Mouse (Mus musculus) kidney, adult 2 months (tissue): ENCODE results near the gene Eif1. TPM values are rescaled to one million over a fixed set of nuclear protein-coding genes. Genes with fewer than 3 reads are reported as not detected.

Experiments
- DNase-seq: peaks from one replicate; pipeline ENCODE4 v3.0.0; 2021
- H3K27ac ChIP-seq: fragments of 200-500 bp; 2 replicates; pipeline ENCODE4 v1.5.1; 2012; ENCODE audit warnings: low read depth, low read length, control low read depth, inconsistent platforms; ENCODE audit not compliant: insufficient read depth
- H3K27me3 ChIP-seq: fragments of 200-500 bp; replicated peaks from 2 replicates; pipeline ENCODE4 v1.6.1; 2012; ENCODE audit warnings: mild to moderate bottlenecking, moderate library complexity, low read length, inconsistent platforms; ENCODE audit not compliant: control insufficient read depth, insufficient read depth
- H3K36me3 ChIP-seq: fragments of 200-500 bp; 2 replicates; pipeline ENCODE4 v1.6.1; 2012; ENCODE audit warnings: mild to moderate bottlenecking, moderate library complexity, low read length, inconsistent platforms; ENCODE audit not compliant: control insufficient read depth, insufficient read depth
- H3K4me1 ChIP-seq: fragments of 200-500 bp; 2 replicates; pipeline ENCODE4 v1.6.1; 2011; ENCODE audit warnings: low read length; ENCODE audit not compliant: control insufficient read depth, insufficient read depth
- H3K4me3 ChIP-seq: fragments of 200-500 bp; 2 replicates; pipeline ENCODE4 v1.5.1; 2011; ENCODE audit warnings: mild to moderate bottlenecking, low read depth, low read length, control low read depth; ENCODE audit not compliant: insufficient read depth
- CTCF ChIP-seq: fragments of 200-500 bp; conservative IDR thresholded peaks from 2 replicates; pipeline ENCODE4 v1.5.1; 2011; ENCODE audit warnings: low read depth, mild to moderate bottlenecking, control low read depth, low read length, moderate library complexity, mixed read lengths; ENCODE audit not compliant: insufficient read depth, insufficient read length
- POLR2A ChIP-seq: fragments of 200-500 bp; IDR thresholded peaks from one replicate; pipeline ENCODE4 v1.6.1; 2011; ENCODE audit warnings: low read depth, low read length, control low read depth
- WGBS: fragments of 180-500 bp; shearing (Covaris S2); methylation state at CpG from one replicate; pipeline ENCODE4 v1.1.7; 2018; 5-methylcytosine and 5-hydroxymethylcytosine counted together
- polyA plus RNA-seq: library from polyadenylated mRNA; depleted of rRNA; stranded (reverse); fragments of >200 nt; gene quantifications from 2 replicates; pipeline ENCODE4 v1.2.3, GENCODE M21; 2012

Gene Eif1
- polyA plus RNA-seq, 1 experiment = 173 TPM

GRCm38 (mm10) chr11:100282549-100282948, 37.1 kb upstream of the Eif1 start:
- Histone ChIP-seq H3K27ac (no peak overlapping the region), H3K27me3 (no peaks in the 10 kb centered on the region), H3K4me3 (no peak overlapping the region), H3K36me3 (no peaks in the 10 kb centered on the region), H3K4me1 (no peaks in the 10 kb centered on the region)
- TF ChIP-seq CTCF (peak; percentile 87), POLR2A (no peak)
- peak; percentile 69 for DNase-seq
- WGBS = 23% methylated on average over 10 of the region's 10 CpGs

DNA sequence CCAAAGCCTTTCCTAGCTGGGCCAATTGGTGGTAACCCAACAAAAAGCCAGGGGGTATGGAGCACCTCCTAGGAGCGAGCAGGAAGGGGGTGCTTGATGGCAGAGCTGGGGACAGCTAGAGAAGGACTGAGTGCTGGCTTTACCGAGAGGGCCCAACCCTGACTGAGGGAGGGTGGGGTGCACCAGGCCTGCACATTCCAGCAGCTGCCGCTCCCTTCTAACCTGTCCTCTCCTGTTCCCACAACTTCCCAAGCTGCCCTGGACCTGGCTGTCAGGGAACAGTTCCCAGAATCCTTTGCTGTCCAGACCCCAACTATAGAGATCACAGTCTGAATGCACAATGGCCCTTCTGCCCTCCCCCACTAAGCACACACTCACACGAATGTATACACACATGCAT, 34.7 kb upstream of the Eif1 start:
- no peaks in the 10 kb centered on the region for H3K4me1 ChIP-seq
- H3K27me3 ChIP-seq = no peaks in the 10 kb centered on the region

DNA sequence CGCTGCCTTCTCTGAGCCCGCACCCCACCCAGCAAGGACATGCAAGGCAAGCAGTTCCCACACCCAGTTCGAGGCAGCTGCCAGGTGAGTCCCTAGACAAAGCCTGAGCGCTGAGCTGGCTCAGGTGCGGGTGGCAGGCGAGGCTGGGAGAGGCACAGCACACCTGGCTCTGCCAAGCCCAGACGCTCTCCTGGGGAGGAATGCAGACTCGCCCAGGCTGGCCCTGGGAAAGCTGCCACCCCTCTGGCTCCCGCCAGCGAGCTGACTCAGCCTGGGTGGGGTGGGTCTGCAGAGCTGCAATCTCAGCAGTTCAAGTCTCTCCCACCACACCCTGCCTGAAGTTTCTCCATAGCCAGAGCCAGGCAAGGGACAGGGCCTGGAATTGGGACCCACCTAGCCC, 32.7 kb upstream of the Eif1 start:
- no peaks in the 10 kb centered on the region for H3K4me1 ChIP-seq
- no peaks in the 10 kb centered on the region for H3K36me3 ChIP-seq
- DNase-seq = no peak
- TF ChIP-seq CTCF (no peak), POLR2A (no peak)
- no peak overlapping the region for H3K27ac ChIP-seq
- no peaks in the 10 kb centered on the region for H3K27me3 ChIP-seq
- H3K4me3 ChIP-seq = no peak overlapping the region
- WGBS = 45% methylated on average over 10 of the region's 10 CpGs

More for the DNA sequence above, 34.7 kb upstream of the Eif1 start:
- DNase-seq = no peak
- H3K27ac ChIP-seq = no peak overlapping the region
- H3K36me3 ChIP-seq = no peaks in the 10 kb centered on the region
- TF ChIP-seq CTCF = no peak
- TF ChIP-seq POLR2A = no peak
- 87% methylated on average over 4 of the region's 4 CpGs for WGBS
- H3K4me3 ChIP-seq = no peak overlapping the region

DNA sequence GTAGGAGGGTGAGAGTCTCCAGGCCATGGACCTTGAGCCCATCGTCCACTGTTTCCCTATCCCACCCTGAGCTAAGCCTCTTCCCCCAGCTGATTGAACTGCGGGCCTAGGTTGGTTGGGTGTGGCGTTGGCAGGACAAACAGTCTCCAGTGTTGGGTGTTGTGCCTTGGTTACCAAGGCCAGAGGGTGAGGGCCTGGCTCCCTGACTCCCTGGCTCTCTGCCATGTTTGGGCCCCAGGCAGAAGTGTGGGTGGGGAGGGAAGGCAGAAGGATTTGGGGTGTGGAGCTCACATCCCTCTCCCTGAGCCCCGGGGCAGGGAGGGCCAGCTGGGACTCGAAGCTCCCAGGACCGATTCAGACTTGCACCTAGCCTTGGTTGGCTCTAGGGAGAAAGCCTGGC, 30.7 kb upstream of the Eif1 start:
- no peak overlapping the region for H3K27ac ChIP-seq
- no peak overlapping the region for H3K4me3 ChIP-seq
- H3K36me3 ChIP-seq = no peaks in the 10 kb centered on the region
- no peaks in the 10 kb centered on the region for H3K27me3 ChIP-seq
- no peaks in the 10 kb centered on the region for H3K4me1 ChIP-seq
- 67% methylated on average over 6 of the region's 6 CpGs for WGBS
- DNase-seq = peak; percentile 11
- TF ChIP-seq POLR2A = no peak
- no peak for TF ChIP-seq CTCF

GRCm38 (mm10) chr11:100290235-100290634, 29.4 kb upstream of the Eif1 start:
- peak; percentile 13 for DNase-seq
- Histone ChIP-seq H3K27me3 (no peaks in the 10 kb centered on the region), H3K4me3 (no peak overlapping the region), H3K4me1 (no peaks in the 10 kb centered on the region), H3K36me3 (no peaks in the 10 kb centered on the region), H3K27ac (no peak overlapping the region; the same call in 1 of the 2 replicates)
- 61% methylated on average over 5 of the region's 5 CpGs for WGBS
- TF ChIP-seq CTCF (no peak), POLR2A (no peak)

- 67% methylated on average over 6 of the region's 6 CpGs for WGBS
Measured at GRCm38 (mm10) chr11:100292884-100293283, 26.8 kb upstream of the Eif1 start.

DNA sequence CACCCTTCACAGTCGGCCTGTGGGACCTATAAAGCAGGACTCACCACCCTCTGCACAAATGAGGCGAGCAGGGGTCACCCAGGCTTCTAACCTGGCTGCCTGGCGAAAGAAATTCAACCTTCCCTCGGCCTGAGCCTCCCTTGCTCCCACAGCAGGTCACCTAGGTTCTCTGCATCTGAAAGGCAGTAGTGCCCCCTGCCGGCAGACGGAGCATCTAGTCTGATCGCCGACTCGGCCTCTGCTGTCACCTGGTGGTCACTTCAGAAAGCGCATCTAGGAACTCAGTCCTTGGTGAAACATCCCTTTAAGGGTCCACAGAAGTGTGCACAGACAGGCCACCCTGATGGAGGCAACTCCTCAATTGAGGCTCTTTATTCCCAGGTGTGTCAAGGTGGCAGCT, 24.4 kb upstream of the Eif1 start:
- Histone ChIP-seq H3K36me3 (no peaks in the 10 kb centered on the region), H3K4me3 (no peak overlapping the region), H3K27ac (no peak overlapping the region), H3K4me1 (no peaks in the 10 kb centered on the region), H3K27me3 (no peaks in the 10 kb centered on the region)
- TF ChIP-seq CTCF (peak; percentile 100; the same call in 1 of the 2 replicates), POLR2A (no peak)
- WGBS = 5% methylated on average over 10 of the region's 10 CpGs
- peak; percentile 75 for DNase-seq

More at GRCm38 (mm10) chr11:100292884-100293283, 26.8 kb upstream of the Eif1 start:
- Histone ChIP-seq H3K4me3 (no peak overlapping the region), H3K36me3 (no peaks in the 10 kb centered on the region), H3K27ac (no peak overlapping the region), H3K4me1 (no peaks in the 10 kb centered on the region), H3K27me3 (no peaks in the 10 kb centered on the region)
- DNase-seq = no peak
- TF ChIP-seq CTCF (no peak), POLR2A (no peak)

- H3K27ac ChIP-seq = no peak overlapping the region
- 34% methylated on average over 5 of the region's 5 CpGs for WGBS
- DNase-seq = no peak
- TF ChIP-seq CTCF = peak; percentile 55
- TF ChIP-seq POLR2A = no peak
- no peaks in the 10 kb centered on the region for H3K27me3 ChIP-seq
- H3K36me3 ChIP-seq = no peaks in the 10 kb centered on the region
- no peaks in the 10 kb centered on the region for H3K4me1 ChIP-seq
- H3K4me3 ChIP-seq = no peak overlapping the region
Measured at GRCm38 (mm10) chr11:100297801-100298200, 21.9 kb upstream of the Eif1 start.
